Mouse (Mus musculus) brain, embryonic 14.5 days (tissue): Measurements from ENCODE around the gene Mgst3. TPM values are rescaled to one million over a fixed set of nuclear protein-coding genes. Genes with fewer than 3 reads are reported as not detected.
"Not testable (repeated sequence)": the region's sequence is repeated elsewhere in the genome, so short reads cannot be mapped to it uniquely, and the experiment has no call there.

Experiments
- DNase-seq: peaks from one replicate; pipeline ENCODE4 v3.0.0-alpha.2; 2011; ENCODE audit warnings: low read depth
- CTCF ChIP-seq: fragments of 200-500 bp; IDR thresholded peaks from 2 replicates; pipeline ENCODE4 v1.5.1; 2012; ENCODE audit warnings: inconsistent platforms, mild to moderate bottlenecking, moderate library complexity, borderline replicate concordance; ENCODE audit not compliant: insufficient read depth, insufficient read length; ENCODE audit errors: extremely low read depth
- POLR2A ChIP-seq: fragments of 200-500 bp; IDR thresholded peaks from 2 replicates; pipeline ENCODE4 v1.6.1; 2012; ENCODE audit warnings: mild to moderate bottlenecking, inconsistent platforms, borderline replicate concordance; ENCODE audit not compliant: poor library complexity, insufficient read depth, insufficient read length, severe bottlenecking; ENCODE audit errors: extremely low read depth
- polyA plus RNA-seq: library from polyadenylated mRNA; depleted of rRNA; stranded (reverse); fragments of >200 nt; gene quantifications from 2 replicates; pipeline ENCODE4 v1.2.3, GENCODE M21; 2012

Mgst3 gene
- polyA plus RNA-seq, 1 experiment: 113 TPM

GRCm38 (mm10) chr1:167368513-167368912 is 25.1 kb downstream of the Mgst3 start:
- no peak for DNase-seq
- TF ChIP-seq CTCF (no peak), POLR2A (no peak)

GRCm38 (mm10) chr1:167368018-167368417 is 25.6 kb downstream of the Mgst3 start:
- DNase-seq: no peak
- no peak for TF ChIP-seq CTCF
- TF ChIP-seq POLR2A: no peak

GRCm38 (mm10) chr1:167366621-167367020 is 27.0 kb downstream of the Mgst3 start:
- TF ChIP-seq CTCF (no peak), POLR2A (no peak)
- no peak for DNase-seq

- no peak for TF ChIP-seq POLR2A
- DNase-seq: no peak
These were observed 27.8 kb downstream of the Mgst3 start for GRCm38 (mm10) chr1:167365808-167366207.

GRCm38 (mm10) chr1:167363322-167363721 is 30.3 kb downstream of the Mgst3 start:
- DNase-seq: peak; percentile 52
- TF ChIP-seq POLR2A (no peak), CTCF (no peak)

GRCm38 (mm10) chr1:167362819-167363218 is 30.8 kb downstream of the Mgst3 start:
- no peak for DNase-seq
- no peak for TF ChIP-seq CTCF

GRCm38 (mm10) chr1:167360268-167360667 is 33.4 kb downstream of the Mgst3 start:
- TF ChIP-seq POLR2A (no peak), CTCF (no peak)

GRCm38 (mm10) chr1:167358731-167359130 is 34.9 kb downstream of the Mgst3 start:
- TF ChIP-seq POLR2A (no peak), CTCF (no peak)
- no peak for DNase-seq

More at GRCm38 (mm10) chr1:167360268-167360667, 33.4 kb downstream of the Mgst3 start:
- DNase-seq: no peak

GRCm38 (mm10) chr1:167357387-167357786 is 36.3 kb downstream of the Mgst3 start:
- no peak for DNase-seq
- no peak for TF ChIP-seq POLR2A
- TF ChIP-seq CTCF: no peak

- no peak for DNase-seq
- TF ChIP-seq POLR2A: no peak
- TF ChIP-seq CTCF: no peak
These were observed 41.2 kb downstream of the Mgst3 start for GRCm38 (mm10) chr1:167352403-167352802.

- no peak for DNase-seq
- no peak for TF ChIP-seq POLR2A
- TF ChIP-seq CTCF: no peak
These were observed 42.8 kb downstream of the Mgst3 start for GRCm38 (mm10) chr1:167350597-167351415.

GRCm38 (mm10) chr1:167349815-167350596 is 43.6 kb downstream of the Mgst3 start, which contains the start of gene Aldh9a1:
Aldh9a1 (plus strand) TSS chr1:167349991.
- peak; percentile 94 for DNase-seq
- TF ChIP-seq CTCF (no peak), POLR2A (peak; percentile 25; the same call in 1 of the 2 replicates)

GRCm38 (mm10) chr1:167349206-167349605 is 44.4 kb downstream of the Mgst3 start:
- DNase-seq: not testable (repeated sequence)

GRCm38 (mm10) chr1:167345994-167346520 is 47.6 kb downstream of the Mgst3 start:
- not testable (repeated sequence) for DNase-seq

GRCm38 (mm10) chr1:167342831-167343230 is 50.8 kb downstream of the Mgst3 start:
- TF ChIP-seq POLR2A: no peak
- no peak for TF ChIP-seq CTCF
- no peak for DNase-seq
